Mouse (Mus musculus) embryonic facial prominence, embryonic 14.5 days (tissue): ENCODE results near the gene Vta1. TPM values are rescaled to one million over a fixed set of nuclear protein-coding genes. Genes with fewer than 3 reads are reported as not detected.
A peak's percentile ranks its signal among the peaks of the same experiment; 100 is the strongest.

Experiments used
- ATAC-seq: fragments of 200-750 bp; cut with Nextera tagmentation; 2 replicates; pipeline ENCODE4 v1.8.0; 2017; ENCODE audit warnings: low read depth, moderate number of reproducible peaks, moderate TSS enrichment
- DNase-seq: peaks from one replicate; pipeline ENCODE4 v3.0.0-alpha.2; 2015; ENCODE audit warnings: low spot score
- H3K27ac ChIP-seq: fragments of 300-500 bp; sonication (generic); replicated peaks from 2 replicates; pipeline ENCODE4 v1.5.1; 2014; ENCODE audit warnings: low read depth, mild to moderate bottlenecking, low read length, moderate library complexity
- H3K27me3 ChIP-seq: fragments of 300-500 bp; sonication (generic); replicated peaks from 2 replicates; pipeline ENCODE4 v1.6.1; 2014; ENCODE audit warnings: low read length; ENCODE audit not compliant: control insufficient read depth, insufficient read depth
- H3K36me3 ChIP-seq: fragments of 300-500 bp; sonication (generic); 2 replicates; pipeline ENCODE4 v1.6.1; 2014; ENCODE audit warnings: low read length, mixed read lengths; ENCODE audit not compliant: control insufficient read depth, insufficient read depth
- H3K4me1 ChIP-seq: fragments of 300-500 bp; sonication (generic); 2 replicates; pipeline ENCODE4 v1.6.1; 2014; ENCODE audit warnings: antibody characterized with exemption, low read length; ENCODE audit not compliant: control insufficient read depth, insufficient read depth
- H3K4me2 ChIP-seq: fragments of 300-500 bp; sonication (generic); 2 replicates; pipeline ENCODE4 v1.6.1; 2014; ENCODE audit warnings: low read depth, mild to moderate bottlenecking, low read length, moderate library complexity, mixed read lengths
- H3K4me3 ChIP-seq: fragments of 300-500 bp; sonication (generic); 2 replicates; pipeline ENCODE4 v1.5.1; 2014; ENCODE audit warnings: low read depth, mild to moderate bottlenecking, low read length
- H3K9ac ChIP-seq: fragments of 300-500 bp; sonication (generic); 2 replicates; pipeline ENCODE4 v1.6.1; 2014; ENCODE audit warnings: low read depth, mild to moderate bottlenecking, low read length, moderate library complexity, mixed read lengths
- H3K9me3 ChIP-seq: fragments of 300-500 bp; sonication (generic); 2 replicates; pipeline ENCODE4 v1.6.1; 2016; ENCODE audit warnings: low read length; ENCODE audit not compliant: control insufficient read depth
- WGBS: fragments of 180-500 bp; shearing (Covaris S2); extraction: QIAGEN DNeasy Blood & Tissue Kit; methylation state at CpG from one replicate; pipeline ENCODE4 v1.1.7; 2014; 5-methylcytosine and 5-hydroxymethylcytosine counted together
- polyA plus RNA-seq: library from polyadenylated mRNA; unstranded; fragments of >200 nt; fragmentation: Nextera tagmentation; extraction: Ambion mirVana; gene quantifications from 2 replicates; pipeline ENCODE4 v1.2.1, GENCODE M21; 2014

The Vta1 gene
- polyA plus RNA-seq, 1 experiment from 2014 or later = 89.2 TPM

DNA sequence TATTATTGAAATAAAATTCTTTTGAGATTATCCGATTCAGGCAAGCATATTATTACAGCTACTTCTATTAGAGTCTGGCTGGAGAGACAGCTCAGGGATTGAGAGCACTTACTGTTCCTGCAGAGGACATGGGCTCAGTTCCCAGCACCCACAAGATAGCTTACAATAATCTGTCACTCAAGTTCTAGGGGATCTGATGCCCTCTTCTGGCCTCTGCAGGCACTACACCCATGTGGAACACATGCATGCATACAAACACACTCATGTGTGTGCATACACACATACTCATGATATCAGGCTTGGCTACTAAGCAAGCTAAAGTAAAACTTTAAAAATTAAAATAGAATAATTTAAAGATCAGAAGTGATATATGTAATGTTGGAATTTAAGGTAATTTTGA lies 19.7 kb downstream of the Vta1 start:
- H3K36me3 ChIP-seq = peaks cover 18% of the 10 kb centered on the region
- no peak overlapping the region for H3K4me2 ChIP-seq
- DNase-seq (no peak), ATAC-seq (no peak)
- no peak overlapping the region for H3K9ac ChIP-seq
- H3K27ac ChIP-seq = no peak overlapping the region
- H3K4me1 ChIP-seq = no peaks in the 10 kb centered on the region
- no peaks in the 10 kb centered on the region for H3K9me3 ChIP-seq
- H3K4me3 ChIP-seq = no peak overlapping the region
- no peaks in the 10 kb centered on the region for H3K27me3 ChIP-seq
- WGBS = 98% methylated on average over 1 of the region's 1 CpGs

DNA sequence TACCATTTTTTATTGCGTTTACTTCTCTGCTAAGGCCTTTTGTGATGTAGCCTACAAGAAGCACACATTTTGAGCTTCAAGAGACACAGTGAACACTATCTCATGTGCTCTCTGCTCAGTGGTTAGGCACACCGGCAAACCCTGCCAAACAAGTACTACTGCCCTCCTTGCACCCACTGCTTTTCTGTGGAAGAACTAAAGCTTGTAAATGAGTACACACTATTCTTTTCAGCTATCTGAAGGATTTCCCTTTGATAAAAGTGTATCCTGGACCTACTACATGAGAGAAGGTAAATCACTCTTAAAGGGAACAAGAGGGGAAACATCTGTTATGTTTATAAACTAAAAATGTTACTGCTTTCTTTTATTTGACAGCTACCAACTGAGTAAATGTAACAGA lies 39.2 kb downstream of the Vta1 start:
- no peak for DNase-seq
- no peaks in the 10 kb centered on the region for H3K27me3 ChIP-seq
- peaks cover 42% of the 10 kb centered on the region for H3K36me3 ChIP-seq
- H3K27ac ChIP-seq = no peak overlapping the region
- WGBS = 93% methylated on average over 2 of the region's 2 CpGs
- H3K9ac ChIP-seq = no peak overlapping the region
- no peaks in the 10 kb centered on the region for H3K9me3 ChIP-seq
- no peak overlapping the region for H3K4me3 ChIP-seq
- no peak overlapping the region for H3K4me2 ChIP-seq
- no peaks in the 10 kb centered on the region for H3K4me1 ChIP-seq
- no peak for ATAC-seq

DNA sequence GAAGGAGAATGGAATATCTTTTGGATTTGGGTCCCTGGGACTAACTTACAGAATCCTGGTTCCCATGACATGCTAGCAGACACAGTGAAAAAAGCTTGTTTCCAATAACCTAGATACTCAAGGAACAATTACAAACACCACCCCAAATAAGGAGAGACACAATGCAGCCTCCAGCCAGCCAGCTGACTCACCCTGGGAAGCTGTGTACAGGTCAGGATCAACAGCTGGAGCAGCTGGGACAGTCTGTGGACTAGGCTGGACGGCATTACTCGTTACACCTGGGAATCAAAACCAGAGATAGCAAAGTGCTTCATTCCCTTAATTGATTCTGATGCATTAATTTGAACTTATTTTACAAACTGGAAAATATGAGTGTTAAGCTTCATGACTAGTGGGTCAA lies 44.5 kb downstream of the Vta1 start:
- WGBS = 85% methylated on average over 2 of the region's 2 CpGs
- Histone ChIP-seq H3K27ac (no peak overlapping the region), H3K4me2 (no peak overlapping the region), H3K27me3 (no peaks in the 10 kb centered on the region), H3K4me3 (no peak overlapping the region), H3K9me3 (no peaks in the 10 kb centered on the region), H3K36me3 (peaks cover 26% of the 10 kb centered on the region), H3K4me1 (no peaks in the 10 kb centered on the region), H3K9ac (no peak overlapping the region)
- ATAC-seq = no peak
- DNase-seq = no peak

DNA sequence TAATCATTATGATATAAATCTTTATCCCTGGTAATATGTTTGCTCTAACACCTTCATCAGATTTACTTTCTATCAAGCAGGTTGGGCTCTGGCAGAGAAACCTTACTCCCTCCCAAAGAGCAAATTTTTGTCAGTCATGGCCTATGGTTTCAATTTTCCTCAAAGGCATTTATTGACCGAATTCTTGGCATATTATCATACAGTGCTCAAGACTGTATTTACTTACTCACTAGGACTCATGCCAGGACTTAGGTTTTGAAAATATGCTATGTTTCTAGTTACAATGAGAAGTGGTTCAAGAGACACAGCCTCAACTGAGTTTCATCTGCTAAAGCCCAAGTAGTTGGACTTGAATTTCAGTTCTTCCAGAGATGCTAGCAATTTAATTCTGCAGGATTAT lies 65.7 kb downstream of the Vta1 start:
- H3K4me1 ChIP-seq = peaks cover 3% of the 10 kb centered on the region; the same call in 1 of the 2 replicates
- H3K36me3 ChIP-seq = no peaks in the 10 kb centered on the region
- 0 out of 2 replicates have a peak overlapping the region, but pooled peaks have one; percentile 21 for H3K27ac ChIP-seq
- DNase-seq (peak; percentile 96), ATAC-seq (peak; percentile 72)
- no peaks in the 10 kb centered on the region; the same call in 1 of the 2 replicates for H3K9me3 ChIP-seq
- H3K9ac ChIP-seq = no peak overlapping the region
- H3K4me3 ChIP-seq = no peak overlapping the region
- WGBS = 26% methylated on average over 1 of the region's 1 CpGs
- no peaks in the 10 kb centered on the region for H3K27me3 ChIP-seq
- H3K4me2 ChIP-seq = no peak overlapping the region

DNA sequence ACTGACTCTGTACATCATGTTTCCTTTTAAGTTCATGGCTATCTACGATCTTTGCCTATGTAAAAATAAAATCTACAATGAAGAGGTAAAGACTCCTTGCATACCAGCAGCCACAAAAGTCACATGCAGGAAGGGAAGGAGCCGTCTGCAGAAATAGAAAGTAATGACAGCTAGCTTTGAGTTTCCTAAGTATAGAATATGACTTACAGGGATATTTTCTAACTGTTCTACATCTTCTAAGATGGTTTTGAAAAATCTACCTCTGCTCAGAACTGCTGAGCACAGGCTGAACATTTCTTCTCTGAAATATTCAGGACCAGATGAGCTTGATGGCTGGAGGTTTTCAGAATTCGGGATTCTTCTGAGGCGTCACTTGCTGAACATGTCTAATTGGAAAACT lies 66.3 kb downstream of the Vta1 start:
- H3K36me3 ChIP-seq = no peaks in the 10 kb centered on the region
- H3K9me3 ChIP-seq = no peaks in the 10 kb centered on the region; the same call in 1 of the 2 replicates
- ATAC-seq (no peak), DNase-seq (no peak)
- no peak overlapping the region for H3K4me2 ChIP-seq
- H3K9ac ChIP-seq = no peak overlapping the region
- H3K27me3 ChIP-seq = no peaks in the 10 kb centered on the region
- H3K27ac ChIP-seq = no peak overlapping the region
- no peak overlapping the region for H3K4me3 ChIP-seq
- H3K4me1 ChIP-seq = peaks cover 3% of the 10 kb centered on the region; the same call in 1 of the 2 replicates
- WGBS = 69% methylated on average over 4 of the region's 4 CpGs

DNA sequence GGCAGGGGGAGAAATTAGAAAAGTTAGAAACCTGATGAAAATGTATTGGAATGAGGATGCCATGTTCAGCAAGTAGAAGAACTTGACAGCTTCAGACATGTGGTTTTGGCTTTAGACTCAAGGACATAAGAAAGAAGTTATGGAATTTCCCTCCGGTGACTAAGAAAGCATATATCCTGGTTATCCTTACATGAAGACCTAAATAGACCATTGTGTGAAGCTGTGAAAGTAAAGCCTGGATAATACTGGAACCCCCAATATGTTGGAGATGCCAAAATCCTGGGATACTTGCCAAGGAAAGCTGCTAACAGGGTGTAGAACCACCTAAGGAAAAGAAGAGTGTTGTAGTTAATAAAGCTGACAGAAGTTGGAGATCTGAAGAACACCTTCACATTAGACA lies 79.7 kb downstream of the Vta1 start:
- no peaks in the 10 kb centered on the region for H3K36me3 ChIP-seq
- H3K4me3 ChIP-seq = no peak overlapping the region
- DNase-seq = peak; percentile 22
- H3K27me3 ChIP-seq = no peaks in the 10 kb centered on the region
- WGBS = 70% methylated on average over 1 of the region's 1 CpGs
- H3K27ac ChIP-seq = no peak overlapping the region
- H3K9me3 ChIP-seq = 0 out of 2 replicates have a peak, but pooled peaks cover 3% of the 10 kb centered on the region
- no peak overlapping the region for H3K9ac ChIP-seq
- no peaks in the 10 kb centered on the region for H3K4me1 ChIP-seq
- no peak overlapping the region for H3K4me2 ChIP-seq
- ATAC-seq = no peak

DNA sequence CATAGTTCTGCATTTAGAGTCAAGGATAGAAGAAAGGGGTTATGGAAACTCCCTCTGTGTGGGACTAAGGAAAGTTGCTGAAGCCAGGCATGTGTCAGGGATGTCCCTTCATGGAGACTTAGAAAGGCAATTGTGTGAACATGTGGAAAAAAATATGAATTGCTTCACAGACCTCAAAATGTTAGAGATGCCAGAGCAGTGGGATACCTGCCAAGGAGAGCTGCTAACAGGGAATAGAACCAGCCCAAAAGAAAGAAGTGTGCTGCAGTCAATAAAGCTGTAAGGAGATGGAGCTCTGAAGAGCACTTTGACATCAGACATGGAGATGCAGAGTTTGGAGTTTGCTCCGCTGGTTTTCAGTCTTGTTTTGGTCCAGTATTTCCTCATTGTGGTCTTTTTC lies 86.2 kb downstream of the Vta1 start:
- Histone ChIP-seq H3K36me3 (no peaks in the 10 kb centered on the region), H3K4me3 (no peak overlapping the region), H3K4me1 (no peaks in the 10 kb centered on the region), H3K9ac (no peak overlapping the region), H3K4me2 (no peak overlapping the region), H3K9me3 (0 out of 2 replicates have a peak, but pooled peaks cover 5% of the 10 kb centered on the region), H3K27me3 (no peaks in the 10 kb centered on the region), H3K27ac (no peak overlapping the region)
- WGBS = 79% methylated on average over 1 of the region's 1 CpGs
- no peak for ATAC-seq
- peak; percentile 15 for DNase-seq

DNA sequence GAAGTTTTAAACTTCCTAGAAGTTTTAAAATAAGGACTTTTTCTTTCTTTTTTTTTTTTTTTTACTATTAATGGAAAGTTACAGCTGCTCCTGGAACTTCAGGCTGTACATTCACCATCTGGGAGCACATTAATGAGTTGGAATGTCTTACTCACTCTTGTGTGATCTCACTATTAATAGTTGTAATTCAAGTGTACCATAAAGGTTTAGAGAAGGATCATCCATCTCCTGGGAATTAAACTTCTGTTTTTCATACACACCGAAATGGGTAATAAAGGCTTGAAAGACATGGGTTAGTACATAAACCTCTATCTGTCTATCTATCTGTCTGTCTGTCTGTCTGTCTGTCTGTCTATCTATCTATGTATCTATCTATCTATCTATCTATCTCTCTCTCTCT lies 87.1 kb downstream of the Vta1 start:
- ATAC-seq (no peak), DNase-seq (no peak)
- Histone ChIP-seq H3K27ac (no peak overlapping the region), H3K27me3 (no peaks in the 10 kb centered on the region), H3K36me3 (no peaks in the 10 kb centered on the region), H3K9me3 (0 out of 2 replicates have a peak, but pooled peaks cover 5% of the 10 kb centered on the region), H3K9ac (no peak overlapping the region), H3K4me3 (no peak overlapping the region), H3K4me2 (no peak overlapping the region), H3K4me1 (no peaks in the 10 kb centered on the region)
- WGBS = 77% methylated on average over 1 of the region's 1 CpGs

DNA sequence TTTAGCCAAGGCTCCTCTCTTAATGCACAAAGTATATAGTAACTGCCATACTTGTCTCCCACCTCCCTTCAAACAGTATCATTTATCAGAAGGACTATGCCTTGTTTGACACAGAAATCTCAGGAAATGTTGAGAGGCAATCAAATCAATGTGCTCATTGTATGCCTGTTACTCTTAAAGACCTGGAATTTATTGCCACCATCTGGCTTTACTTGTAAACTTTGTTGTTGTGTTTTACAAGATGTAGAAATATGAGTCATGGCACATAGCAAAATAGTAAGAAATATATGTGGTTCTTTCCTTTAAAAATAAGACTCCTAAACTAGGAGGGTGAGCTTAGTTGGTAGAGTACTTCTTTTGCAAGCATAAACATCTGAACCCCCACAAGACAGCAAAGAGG lies 89.9 kb downstream of the Vta1 start:
- no peak for ATAC-seq
- H3K27ac ChIP-seq = no peak overlapping the region
- no peak overlapping the region for H3K9ac ChIP-seq
- no peaks in the 10 kb centered on the region for H3K4me1 ChIP-seq
- no peak overlapping the region for H3K4me3 ChIP-seq
- 0 out of 2 replicates have a peak, but pooled peaks cover 5% of the 10 kb centered on the region for H3K9me3 ChIP-seq
- no peak for DNase-seq
- H3K27me3 ChIP-seq = no peaks in the 10 kb centered on the region
- H3K36me3 ChIP-seq = no peaks in the 10 kb centered on the region
- no peak overlapping the region for H3K4me2 ChIP-seq
